9 mouse cellular contexts compared by ENCODE assay signal in the genomic region with DNA sequence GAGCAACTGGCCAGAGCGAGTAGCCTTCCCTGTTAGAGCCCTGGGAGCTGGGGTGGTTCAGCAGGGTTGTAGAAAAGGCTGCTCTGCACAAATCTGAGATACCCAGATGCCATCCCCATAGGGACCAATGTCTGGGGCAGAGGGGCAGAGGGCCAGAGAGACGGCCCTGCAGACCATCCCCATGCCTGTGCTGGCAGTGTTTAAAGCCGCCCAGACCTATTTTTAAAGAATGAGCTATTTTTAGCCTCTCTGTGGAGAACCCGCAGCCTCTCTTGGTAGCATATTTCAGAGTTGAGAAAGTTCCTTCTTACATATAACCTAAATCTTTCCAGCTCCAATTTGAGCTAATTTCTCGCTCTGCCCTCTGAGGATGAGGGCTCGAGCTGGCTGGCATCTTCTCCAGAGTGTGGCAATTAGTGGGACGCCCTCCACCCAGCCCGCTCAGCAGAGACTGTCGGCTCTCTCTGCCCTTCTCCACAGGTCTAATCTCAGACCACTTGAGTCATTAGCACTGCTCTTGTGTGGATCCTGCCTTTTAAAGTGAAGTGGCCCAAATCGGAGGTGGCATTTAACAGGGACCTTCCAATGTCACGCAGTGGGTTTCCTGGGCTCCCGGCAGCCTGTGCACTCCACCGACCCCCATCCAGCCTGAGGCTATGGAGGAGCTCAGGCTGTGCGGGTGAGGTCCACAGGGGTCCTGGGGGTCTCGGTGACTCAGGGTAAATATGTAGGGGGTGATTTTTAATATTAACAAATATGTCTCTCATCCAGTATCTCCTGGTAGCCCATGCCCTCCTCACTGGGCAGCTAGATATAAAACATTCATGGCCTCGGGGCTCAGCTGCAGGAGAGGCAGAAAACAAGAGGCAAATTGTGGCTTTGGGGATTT.
DNase-seq lines count a peak whose midpoint lies in the region; ATAC-seq lines count a peak whose summit lies in the region.
"Had no signal": no experiment of that assay in that cellular context is flagged by ENCODE, and none has a peak within 500 bp of the region (broad histone marks: within the 10 kb centered on the region; RNA-seq: fewer than 3 reads in every experiment).

No protein-coding gene starts in this region.

- peak; percentile 48; the same call in 1 of the 2 replicates for ATAC-seq in midbrain, embryonic 14.5 days (ENCODE audit: low FRiP score, low TSS enrichment)

- peak overlapping the region; percentile 1 for H3K4me2 ChIP-seq in midbrain, embryonic 14.5 days (ENCODE audit: low read length)

- H3K4me3 ChIP-seq in midbrain, embryonic 14.5 days (replicated peaks; ENCODE audit: low read depth, low read length) = no peak overlapping the region

- H3K9me3 ChIP-seq in midbrain, embryonic 14.5 days (ENCODE audit: control insufficient read depth, low read length) = no peaks in the 10 kb centered on the region

- no peak overlapping the region for H3K9ac ChIP-seq in midbrain, embryonic 14.5 days (replicated peaks; ENCODE audit: low read length)
- H3K9ac ChIP-seq: liver, embryonic 14.5 days had no signal

- peak; percentile 8 for DNase-seq in adipocyte (ENCODE audit: low spot score)
- DNase-seq in fibroblast of lung, adult 2 months (ENCODE audit: low read depth) = peak; percentile 2
- DNase-seq in heart, postnatal 36 days = peak; percentile 18 to 33
- DNase-seq in midbrain, embryonic 14.5 days = peak; percentile 71
- DNase-seq in layer of hippocampus, adult 11-12 months (ENCODE audit: low spot score) = no peak
- no peak for DNase-seq in thymus, postnatal 0 days (ENCODE audit: low spot score)
- DNase-seq in kidney, postnatal 25 days = no peak
- DNase-seq: cerebellum, postnatal 25 days had no signal

- H3K27ac ChIP-seq in midbrain, embryonic 14.5 days (replicated peaks; ENCODE audit: low read depth, low read length) = peak overlapping the region; percentile 76
- H3K27ac ChIP-seq: liver, embryonic 14.5 days had no signal

- intact Hi-C loops in heart, postnatal 36 days (cut with DNase I) = loop anchor here (5.0 kb wide), 1 partner anchor 111 kb away; no protein-coding TSS in a partner anchor

- no peaks in the 10 kb centered on the region for H3K36me3 ChIP-seq in midbrain, embryonic 14.5 days (ENCODE audit: control insufficient read depth, insufficient read depth, low read length)

- no peaks in the 10 kb centered on the region for H3K27me3 ChIP-seq in midbrain, embryonic 14.5 days (ENCODE audit: control insufficient read depth, insufficient read depth, low read length)

- 20% methylated on average over 16 of the region's 16 CpGs for WGBS in midbrain, embryonic 14.5 days

- peaks cover 36% of the 10 kb centered on the region for H3K4me1 ChIP-seq in midbrain, embryonic 14.5 days (ENCODE audit: control insufficient read depth, insufficient read depth, low read length)

Comparison
In these comparisons a context has a peak if more than half of its experiments do, and no peak if none do; other contexts are left out.
1. DNase-seq: peak in adipocyte (single experiment), fibroblast of lung, adult 2 months (single experiment), heart, postnatal 36 days (2 of 2) and midbrain, embryonic 14.5 days (single experiment); none in layer of hippocampus, adult 11-12 months (single experiment), thymus, postnatal 0 days (single experiment) and kidney, postnatal 25 days (0 of 2).